Mouse (Mus musculus): ENCODE measurements around the gene Srprb.

DNA sequence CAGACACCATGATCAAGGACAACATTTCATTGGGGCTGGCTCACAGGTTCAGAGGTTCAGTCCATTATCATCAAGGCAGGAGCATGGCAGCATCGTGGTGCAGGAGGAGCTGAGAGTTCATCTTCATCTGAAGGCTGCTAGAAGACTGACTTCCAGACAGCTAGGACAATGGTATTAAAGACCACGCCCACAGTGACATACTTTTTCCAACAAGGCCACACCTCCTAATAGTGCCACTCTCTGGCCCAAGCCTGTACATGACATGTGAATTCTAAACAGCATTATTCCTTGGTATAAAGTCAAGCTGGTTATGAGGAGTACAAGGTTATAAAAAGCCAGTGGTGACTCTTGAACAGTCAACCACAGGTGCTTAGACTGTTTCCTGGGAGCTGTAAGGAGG, 47.4 kb downstream of the Srprb start:
- TF ChIP-seq CTCF (IDR thresholded peaks at IDR 0.05; ENCODE audit: low read depth) (no peak), EP300 (IDR thresholded peaks at IDR 0.05; ENCODE audit: low read depth) (no peak)

Data from liver, embryonic 14.5 days (tissue).